Mouse (Mus musculus): Measurements from ENCODE around the gene Amigo3. TPM values are rescaled to one million over a fixed set of nuclear protein-coding genes. Genes with fewer than 3 reads are reported as not detected.

Gene Amigo3
- polyA plus RNA-seq, 1 experiment from 2014 or later, result 1.5 TPM

DNA sequence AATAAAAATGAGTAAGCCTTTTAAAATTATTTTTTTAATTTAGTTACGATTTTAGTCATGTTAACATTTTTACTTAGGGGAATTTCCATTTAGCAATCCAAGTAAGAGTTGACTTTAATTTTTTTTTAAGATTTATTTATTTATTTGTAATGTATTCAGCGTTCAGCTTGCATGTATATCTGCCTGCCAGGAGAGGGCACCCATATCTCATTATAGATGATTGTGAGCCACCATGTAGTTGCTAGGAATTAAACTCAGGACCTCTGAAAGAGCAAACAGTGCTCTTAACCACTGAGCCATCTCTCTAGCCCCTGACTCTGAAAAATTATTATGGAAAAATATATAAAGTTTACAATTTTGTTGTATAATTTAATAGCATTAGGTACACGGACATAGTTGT, 26.4 kb upstream of the Amigo3 start:
- Histone ChIP-seq H3K36me3 (replicated peaks; ENCODE audit: control insufficient read depth, insufficient read depth, low read depth, low read length) (peaks cover 22% of the 10 kb centered on the region), H3K4me1 (ENCODE audit: control insufficient read depth, insufficient read depth, low read length) (no peaks in the 10 kb centered on the region), H3K27ac (replicated peaks; ENCODE audit: low read depth, low read length) (no peak overlapping the region), H3K27me3 (ENCODE audit: control insufficient read depth, insufficient read depth, low read length) (no peaks in the 10 kb centered on the region), H3K4me3 (ENCODE audit: low read depth, low read length) (no peak overlapping the region), H3K9ac (replicated peaks; ENCODE audit: low read length) (no peak overlapping the region), H3K9me3 (replicated peaks; ENCODE audit: control insufficient read depth, low read length) (no peaks in the 10 kb centered on the region), H3K4me2 (ENCODE audit: low read depth, low read length) (no peak overlapping the region)
- WGBS, result 93% methylated on average over 3 of the region's 3 CpGs
- DNase-seq (ENCODE audit: low spot score), result no peak
- no peak for ATAC-seq (replicated peaks; ENCODE audit: insufficient number of reproducible peaks, low FRiP score, low TSS enrichment, low read depth)

DNA sequence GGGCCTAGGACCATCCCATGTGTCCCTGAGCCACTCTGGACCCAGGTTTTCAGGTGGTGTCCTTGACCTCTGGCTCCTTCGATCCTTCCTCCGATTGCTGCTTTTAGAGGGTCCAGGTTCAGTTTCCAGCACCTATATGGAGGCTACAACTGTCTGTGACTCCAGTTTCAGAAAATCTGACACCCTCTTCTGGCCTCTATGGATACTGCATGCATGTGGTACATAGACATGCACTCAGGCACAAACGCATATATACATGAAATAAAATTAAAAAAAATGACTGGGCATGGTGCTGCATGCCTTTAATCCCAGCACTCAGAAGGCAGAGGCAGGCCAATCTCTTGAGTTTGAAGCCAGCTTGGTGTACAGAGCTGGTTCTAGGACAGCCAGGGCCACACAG, 25.1 kb upstream of the Amigo3 start:
- Histone ChIP-seq H3K36me3 (replicated peaks; ENCODE audit: control insufficient read depth, insufficient read depth, low read depth, low read length) (peaks cover 24% of the 10 kb centered on the region), H3K9ac (replicated peaks; ENCODE audit: low read length) (no peak overlapping the region), H3K4me2 (ENCODE audit: low read depth, low read length) (no peak overlapping the region), H3K9me3 (replicated peaks; ENCODE audit: control insufficient read depth, low read length) (no peaks in the 10 kb centered on the region), H3K4me1 (ENCODE audit: control insufficient read depth, insufficient read depth, low read length) (no peaks in the 10 kb centered on the region), H3K27me3 (ENCODE audit: control insufficient read depth, insufficient read depth, low read length) (no peaks in the 10 kb centered on the region), H3K4me3 (ENCODE audit: low read depth, low read length) (no peak overlapping the region), H3K27ac (replicated peaks; ENCODE audit: low read depth, low read length) (no peak overlapping the region)
- 93% methylated on average over 3 of the region's 3 CpGs for WGBS
- ATAC-seq (replicated peaks; ENCODE audit: insufficient number of reproducible peaks, low FRiP score, low TSS enrichment, low read depth), result no peak
- no peak for DNase-seq (ENCODE audit: low spot score)

DNA sequence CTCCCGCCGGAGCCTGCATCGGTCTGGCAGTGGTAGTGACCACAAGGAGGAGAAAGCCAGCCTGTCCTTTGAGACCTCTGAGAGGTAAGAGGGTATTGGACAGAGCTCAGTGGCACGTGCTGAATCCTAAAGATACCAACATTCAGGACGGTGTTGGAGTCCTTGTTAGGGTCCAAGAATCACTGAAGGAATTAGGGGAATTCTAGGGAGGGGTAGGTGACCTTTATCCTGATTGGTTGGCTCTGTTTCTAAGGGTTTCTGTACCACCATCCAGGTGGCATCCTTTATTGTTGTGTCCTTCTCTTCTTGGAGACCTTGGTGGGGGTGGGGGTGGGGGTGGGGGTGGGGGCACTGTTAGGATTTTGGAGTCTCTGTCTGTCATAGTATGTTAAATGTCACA, 20.8 kb upstream of the Amigo3 start:
- Histone ChIP-seq H3K9ac (replicated peaks; ENCODE audit: low read length) (no peak overlapping the region), H3K27me3 (ENCODE audit: control insufficient read depth, insufficient read depth, low read length) (no peaks in the 10 kb centered on the region), H3K9me3 (replicated peaks; ENCODE audit: control insufficient read depth, low read length) (no peaks in the 10 kb centered on the region), H3K4me1 (ENCODE audit: control insufficient read depth, insufficient read depth, low read length) (no peaks in the 10 kb centered on the region), H3K27ac (replicated peaks; ENCODE audit: low read depth, low read length) (no peak overlapping the region), H3K4me2 (ENCODE audit: low read depth, low read length) (no peak overlapping the region), H3K36me3 (replicated peaks; ENCODE audit: control insufficient read depth, insufficient read depth, low read depth, low read length) (peaks cover 12% of the 10 kb centered on the region), H3K4me3 (ENCODE audit: low read depth, low read length) (no peak overlapping the region)
- DNase-seq (ENCODE audit: low spot score), result no peak
- no peak for ATAC-seq (replicated peaks; ENCODE audit: insufficient number of reproducible peaks, low FRiP score, low TSS enrichment, low read depth)
- 91% methylated on average over 5 of the region's 5 CpGs for WGBS

DNA sequence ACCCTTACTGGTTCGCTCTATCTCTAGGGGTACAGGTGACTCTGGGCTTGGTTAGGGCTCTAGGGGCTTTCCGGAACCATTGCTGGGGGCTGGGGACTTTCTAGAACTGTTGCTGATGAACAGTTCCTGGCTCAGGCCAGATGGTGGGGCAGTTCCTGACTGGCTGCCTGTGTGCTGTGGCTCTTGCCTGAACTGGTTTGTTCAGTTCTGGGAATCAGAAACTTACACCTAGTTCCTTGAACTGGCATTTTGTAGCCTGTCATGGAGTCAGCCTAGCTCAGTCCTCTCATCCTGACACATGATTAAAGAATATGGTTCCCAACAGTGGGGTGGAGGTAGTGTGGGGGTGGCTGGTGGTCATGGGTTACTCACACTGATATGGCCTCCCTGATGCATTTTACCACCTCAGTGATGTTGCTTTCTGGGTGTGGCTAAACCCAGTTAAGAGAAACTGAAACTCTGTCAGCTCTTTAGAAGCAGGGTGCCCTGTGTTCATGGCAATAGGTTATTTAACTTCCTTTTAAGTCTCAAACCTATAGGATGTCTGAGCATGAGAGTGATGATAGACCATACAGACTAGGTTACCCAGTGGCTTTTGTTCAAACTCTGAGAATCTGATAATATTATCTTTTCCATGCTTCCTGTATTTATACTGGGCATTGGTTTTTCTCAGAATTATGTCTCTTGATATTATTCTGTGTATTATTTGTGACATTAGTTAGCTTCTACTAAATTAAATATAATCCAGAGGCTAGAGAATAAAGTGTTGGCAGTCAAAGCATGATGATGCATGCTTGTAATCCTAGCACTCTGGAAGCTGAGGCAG, 17.4 kb upstream of the Amigo3 start:
- H3K36me3 ChIP-seq (replicated peaks; ENCODE audit: control insufficient read depth, insufficient read depth, low read depth, low read length), result peaks cover 5% of the 10 kb centered on the region
- H3K27ac ChIP-seq (replicated peaks; ENCODE audit: low read depth, low read length), result no peak overlapping the region
- no peaks in the 10 kb centered on the region for H3K27me3 ChIP-seq (ENCODE audit: control insufficient read depth, insufficient read depth, low read length)
- no peak for ATAC-seq (replicated peaks; ENCODE audit: insufficient number of reproducible peaks, low FRiP score, low TSS enrichment, low read depth)
- WGBS, result 94% methylated on average over 2 of the region's 2 CpGs
- no peaks in the 10 kb centered on the region for H3K9me3 ChIP-seq (replicated peaks; ENCODE audit: control insufficient read depth, low read length)
- DNase-seq (ENCODE audit: low spot score), result no peak
- no peak overlapping the region for H3K4me3 ChIP-seq (ENCODE audit: low read depth, low read length)
- no peak overlapping the region for H3K4me2 ChIP-seq (ENCODE audit: low read depth, low read length)
- no peaks in the 10 kb centered on the region for H3K4me1 ChIP-seq (ENCODE audit: control insufficient read depth, insufficient read depth, low read length)
- no peak overlapping the region for H3K9ac ChIP-seq (replicated peaks; ENCODE audit: low read length)

DNA sequence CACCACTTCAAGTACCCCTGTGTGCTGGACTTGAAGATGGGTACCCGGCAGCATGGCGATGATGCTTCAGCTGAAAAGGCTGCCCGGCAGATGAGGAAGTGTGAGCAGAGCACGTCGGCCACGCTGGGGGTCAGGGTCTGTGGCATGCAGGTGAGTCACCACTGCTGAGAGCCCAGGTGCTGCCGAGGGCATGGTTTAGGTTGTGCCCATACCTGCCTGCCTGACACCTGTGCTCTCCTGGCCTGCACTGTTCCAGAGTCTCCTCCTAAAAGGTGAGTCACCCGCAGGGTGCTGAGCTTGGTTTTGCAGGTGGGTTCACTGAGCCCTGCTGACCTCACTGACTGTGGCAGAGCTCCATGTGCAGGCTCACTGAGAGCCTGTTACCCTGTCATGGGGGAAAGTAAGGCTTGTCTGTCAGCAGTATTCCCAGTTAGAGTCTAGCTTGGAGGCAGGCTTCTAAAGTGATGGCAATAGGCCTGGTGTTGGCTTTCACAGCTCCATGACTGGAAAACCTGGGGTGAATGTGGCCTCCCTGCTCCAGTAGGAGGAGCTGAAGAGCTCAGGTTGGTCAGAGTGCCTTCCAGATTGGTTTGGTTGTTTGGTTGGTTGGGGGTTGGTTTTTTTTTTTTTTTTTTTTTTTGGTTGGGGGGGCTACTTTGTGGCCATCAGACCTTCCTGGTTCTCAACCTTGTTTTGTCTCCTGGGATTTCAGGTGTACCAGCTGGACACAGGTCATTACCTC, 8.0 kb upstream of the Amigo3 start:
- no peak overlapping the region for H3K9ac ChIP-seq (replicated peaks; ENCODE audit: low read length)
- DNase-seq (ENCODE audit: low spot score) (no peak), ATAC-seq (replicated peaks; ENCODE audit: insufficient number of reproducible peaks, low FRiP score, low TSS enrichment, low read depth) (no peak)
- H3K36me3 ChIP-seq (replicated peaks; ENCODE audit: control insufficient read depth, insufficient read depth, low read depth, low read length), result peaks cover 17% of the 10 kb centered on the region
- no peaks in the 10 kb centered on the region for H3K4me1 ChIP-seq (ENCODE audit: control insufficient read depth, insufficient read depth, low read length)
- H3K4me3 ChIP-seq (ENCODE audit: low read depth, low read length), result no peak overlapping the region
- H3K27me3 ChIP-seq (ENCODE audit: control insufficient read depth, insufficient read depth, low read length), result no peaks in the 10 kb centered on the region
- no peaks in the 10 kb centered on the region for H3K9me3 ChIP-seq (replicated peaks; ENCODE audit: control insufficient read depth, low read length)
- 97% methylated on average over 8 of the region's 8 CpGs for WGBS
- no peak overlapping the region for H3K4me2 ChIP-seq (ENCODE audit: low read depth, low read length)
- no peak overlapping the region for H3K27ac ChIP-seq (replicated peaks; ENCODE audit: low read depth, low read length)

DNA sequence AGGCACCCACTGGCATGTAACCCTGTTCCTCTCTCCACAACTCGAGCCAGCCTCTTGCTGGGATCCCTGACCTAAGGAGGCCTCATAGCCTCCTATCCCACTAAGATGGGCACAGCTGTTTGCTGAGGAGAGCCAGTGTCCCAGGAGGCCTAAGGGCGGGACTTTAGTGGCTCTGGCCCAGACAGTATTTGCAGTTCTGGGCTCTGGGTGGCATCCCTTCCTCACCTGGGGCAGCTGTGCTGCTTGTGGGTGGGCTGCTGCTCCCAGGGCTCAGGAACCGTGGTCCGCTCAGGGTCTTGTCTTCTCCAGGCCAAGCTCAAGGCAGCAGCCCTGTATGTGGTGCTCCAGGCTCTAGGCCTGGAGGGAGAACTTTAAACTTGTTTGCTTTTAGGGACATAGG, 6.4 kb upstream of the Amigo3 start:
- peaks cover 13% of the 10 kb centered on the region for H3K36me3 ChIP-seq (replicated peaks; ENCODE audit: control insufficient read depth, insufficient read depth, low read depth, low read length)
- WGBS, result 91% methylated on average over 4 of the region's 4 CpGs
- ATAC-seq (replicated peaks; ENCODE audit: insufficient number of reproducible peaks, low FRiP score, low TSS enrichment, low read depth), result no peak

DNA sequence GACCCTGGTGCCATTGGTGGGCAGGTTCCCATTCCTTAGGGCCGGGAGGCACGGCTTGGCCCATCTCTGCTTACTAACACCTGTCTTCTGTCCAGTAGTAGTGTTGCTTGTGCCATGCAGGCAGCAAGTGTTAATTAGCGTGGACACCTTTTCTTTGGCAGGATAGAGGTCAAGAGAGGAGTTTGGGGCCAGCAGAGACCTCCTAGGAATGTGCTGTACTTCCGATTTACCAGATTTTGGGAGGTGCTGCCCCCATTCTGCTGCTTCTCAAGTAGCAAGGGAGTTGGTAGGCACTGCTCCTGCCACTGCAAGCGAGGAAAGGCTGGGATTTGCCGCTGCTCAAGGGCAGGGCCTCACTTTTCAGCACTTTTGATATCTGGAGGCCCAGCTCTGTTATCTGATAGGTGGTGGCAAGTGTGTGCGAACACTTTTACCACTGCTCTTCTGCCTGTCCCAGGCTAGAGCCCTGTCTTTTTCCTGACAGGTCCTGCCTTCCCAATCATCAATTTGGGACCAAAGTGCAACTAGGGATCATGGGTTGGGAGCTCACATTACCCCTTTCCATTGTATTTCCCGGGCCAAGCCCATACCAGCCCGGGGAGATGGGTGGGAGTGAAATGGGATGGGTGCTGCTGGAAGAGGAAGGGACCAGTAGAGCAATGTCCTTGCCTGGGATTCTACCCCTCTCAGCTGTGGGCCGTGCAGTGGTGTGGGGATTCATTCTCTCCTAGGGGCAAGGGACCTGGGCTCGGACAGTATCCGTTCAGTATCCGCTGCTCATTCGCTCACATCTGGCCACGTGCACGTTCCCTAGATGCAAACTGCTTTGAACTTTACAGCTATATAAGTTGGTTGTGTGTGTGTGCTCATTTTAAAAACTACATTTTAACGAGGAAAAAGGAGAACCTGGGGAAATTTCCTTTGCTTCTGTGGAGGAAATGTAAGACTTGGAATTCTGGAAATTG, 5.1 kb upstream of the Amigo3 start:
- DNase-seq (ENCODE audit: low spot score) (no peak), ATAC-seq (replicated peaks; ENCODE audit: insufficient number of reproducible peaks, low FRiP score, low TSS enrichment, low read depth) (no peak)
- H3K9me3 ChIP-seq (replicated peaks; ENCODE audit: control insufficient read depth, low read length), result no peaks in the 10 kb centered on the region
- no peaks in the 10 kb centered on the region for H3K27me3 ChIP-seq (ENCODE audit: control insufficient read depth, insufficient read depth, low read length)
- no peaks in the 10 kb centered on the region for H3K4me1 ChIP-seq (ENCODE audit: control insufficient read depth, insufficient read depth, low read length)
- H3K4me3 ChIP-seq (ENCODE audit: low read depth, low read length), result peak overlapping the region; percentile 72
- no peak overlapping the region; the same call in 1 of the 2 replicates for H3K27ac ChIP-seq (replicated peaks; ENCODE audit: low read depth, low read length)
- peak overlapping the region; percentile 89 for H3K4me2 ChIP-seq (ENCODE audit: low read depth, low read length)
- WGBS, result 48% methylated on average over 17 of the region's 17 CpGs
- peaks cover 10% of the 10 kb centered on the region for H3K36me3 ChIP-seq (replicated peaks; ENCODE audit: control insufficient read depth, insufficient read depth, low read depth, low read length)
- peak overlapping the region; percentile 15; the same call in 1 of the 2 replicates for H3K9ac ChIP-seq (replicated peaks; ENCODE audit: low read length)

More for the DNA sequence above, 6.4 kb upstream of the Amigo3 start:
- Histone ChIP-seq H3K9ac (replicated peaks; ENCODE audit: low read length) (no peak overlapping the region), H3K9me3 (replicated peaks; ENCODE audit: control insufficient read depth, low read length) (no peaks in the 10 kb centered on the region), H3K4me2 (ENCODE audit: low read depth, low read length) (no peak overlapping the region), H3K27ac (replicated peaks; ENCODE audit: low read depth, low read length) (no peak overlapping the region), H3K4me1 (ENCODE audit: control insufficient read depth, insufficient read depth, low read length) (no peaks in the 10 kb centered on the region), H3K4me3 (ENCODE audit: low read depth, low read length) (no peak overlapping the region), H3K27me3 (ENCODE audit: control insufficient read depth, insufficient read depth, low read length) (no peaks in the 10 kb centered on the region)
- DNase-seq (ENCODE audit: low spot score), result no peak

All from embryonic facial prominence, embryonic 11.5 days (tissue).